Mouse (Mus musculus) embryonic fibroblast, embryonic 13.5 days (primary cell): ENCODE results near the gene Meox1.

Experiments used
- CTCF ChIP-seq: IDR thresholded peaks from 2 replicates; pipeline ENCODE4 v1.5.1; 2011; ENCODE audit warnings: mild to moderate bottlenecking, control low read depth, low read length, moderate library complexity, borderline replicate concordance; ENCODE audit not compliant: insufficient read depth
- POLR2A ChIP-seq: IDR thresholded peaks from 2 replicates; pipeline ENCODE4 v1.6.1; 2011; ENCODE audit warnings: low read depth, mild to moderate bottlenecking, control low read depth, low read length, moderate library complexity

DNA sequence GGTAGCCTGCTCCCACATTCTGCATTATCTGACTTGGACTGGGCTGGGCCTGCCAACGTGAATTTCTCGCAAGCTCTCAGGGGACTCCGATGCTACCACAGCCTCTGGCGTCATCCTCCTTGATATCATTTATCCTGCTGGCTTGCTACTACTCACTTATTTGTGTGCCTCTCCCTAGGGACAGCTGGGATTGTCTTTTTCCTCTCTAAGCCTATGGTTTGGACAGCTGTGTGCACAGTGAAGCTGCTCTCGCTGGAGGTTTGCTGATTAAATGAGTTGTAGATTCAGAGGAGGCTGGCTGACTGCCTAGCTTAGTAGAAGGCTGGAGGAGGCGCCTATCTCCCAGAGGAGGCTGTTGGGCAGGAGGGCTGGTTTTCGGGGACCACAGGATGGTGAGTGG, 62.2 kb downstream of the Meox1 start:
- no peak for TF ChIP-seq CTCF
- TF ChIP-seq POLR2A = no peak
